ENCODE assay signal across 16 mouse cellular contexts in genomic region chr12:32053637-32054366, GRCm38 (mm10). TPM values are rescaled to one million over a fixed set of nuclear protein-coding genes. Genes with fewer than 3 reads are reported as not detected.
A peak's percentile ranks its signal among the peaks of the same experiment; 100 is the strongest.
DNase-seq lines count a peak whose midpoint lies in the region; ATAC-seq lines count a peak whose summit lies in the region.
"Had no signal": no experiment of that assay in that cellular context is flagged by ENCODE, and none has a peak within 500 bp of the region (broad histone marks: within the 10 kb centered on the region; RNA-seq: fewer than 3 reads in every experiment).

No protein-coding gene starts in this region.

- WGBS in heart, embryonic 13.5 days = 69% methylated on average over 11 of the region's 11 CpGs
- 53% methylated on average over 11 of the region's 11 CpGs for WGBS in liver, embryonic 15.5 days (ENCODE audit: insufficient replicate concordance)
- WGBS in stomach, embryonic 14.5 days = 51% methylated on average over 11 of the region's 11 CpGs

- DNase-seq in heart, postnatal 25 days (ENCODE audit: low spot score) = no peak
- DNase-seq in ovary, postnatal 36 days (ENCODE audit: low spot score) = no peak
- DNase-seq: adrenal gland, postnatal 14 days; gastrocnemius, postnatal 36 days; heart, postnatal 14 days; kidney, adult 8-10 months; right cerebral cortex, postnatal 14 days had no signal

- peak overlapping the region; percentile 35 for H3K4me2 ChIP-seq in heart, embryonic 13.5 days
- H3K4me2 ChIP-seq in liver, embryonic 15.5 days = peak overlapping the region; percentile 84
- peak overlapping the region; percentile 1; the same call in 1 of the 2 replicates for H3K4me2 ChIP-seq in stomach, embryonic 14.5 days (replicated peaks; ENCODE audit: low read depth, low read length)

- no peaks in the 10 kb centered on the region for H3K27me3 ChIP-seq in heart, embryonic 13.5 days (replicated peaks)
- no peaks in the 10 kb centered on the region for H3K27me3 ChIP-seq in megakaryocyte, embryonic 14.5 days (replicated peaks)
- no peaks in the 10 kb centered on the region for H3K27me3 ChIP-seq in liver, embryonic 15.5 days
- no peaks in the 10 kb centered on the region for H3K27me3 ChIP-seq in stomach, embryonic 14.5 days (ENCODE audit: control insufficient read depth, insufficient read depth, low read length)
- H3K27me3 ChIP-seq: CH12.LX had no signal

- H3K36me3 ChIP-seq in heart, embryonic 13.5 days = no peaks in the 10 kb centered on the region
- peaks cover 72% of the 10 kb centered on the region for H3K36me3 ChIP-seq in megakaryocyte, embryonic 14.5 days (replicated peaks; ENCODE audit: low read length)
- H3K36me3 ChIP-seq in liver, embryonic 15.5 days (replicated peaks) = peaks cover 17% of the 10 kb centered on the region
- no peaks in the 10 kb centered on the region for H3K36me3 ChIP-seq in stomach, embryonic 14.5 days (ENCODE audit: control insufficient read depth, insufficient read depth, low read length)

- no peak overlapping the region for H3K9ac ChIP-seq in heart, embryonic 13.5 days
- H3K9ac ChIP-seq in liver, embryonic 15.5 days = peak overlapping the region; percentile 58
- H3K9ac ChIP-seq in stomach, embryonic 14.5 days (replicated peaks; ENCODE audit: low read depth, low read length) = no peak overlapping the region

- no peak overlapping the region for H3K4me3 ChIP-seq in heart, embryonic 13.5 days
- H3K4me3 ChIP-seq in megakaryocyte, embryonic 14.5 days (replicated peaks) = peak overlapping the region; percentile 84
- H3K4me3 ChIP-seq in liver, embryonic 15.5 days (replicated peaks) = peak overlapping the region; percentile 32
- no peak overlapping the region for H3K4me3 ChIP-seq in stomach, embryonic 14.5 days (ENCODE audit: low read depth, low read length)
- H3K4me3 ChIP-seq: limb, embryonic 10.5 days had no signal

- ATAC-seq in heart, embryonic 13.5 days (ENCODE audit: extremely low read depth, insufficient number of reproducible peaks, low FRiP score, low TSS enrichment) = no peak
- ATAC-seq in megakaryocyte, adult 5-6 weeks (ENCODE audit: poor library complexity, severe bottlenecking) = no peak
- ATAC-seq in liver, embryonic 15.5 days (ENCODE audit: insufficient read depth) = no peak
- no peak for ATAC-seq in stomach, embryonic 14.5 days (ENCODE audit: insufficient number of reproducible peaks, insufficient read depth, low FRiP score, low read depth)
- no peak for ATAC-seq in megakaryocyte-erythroid progenitor cell, adult 5-6 weeks (replicated peaks; ENCODE audit: low FRiP score, low TSS enrichment, poor library complexity, severe bottlenecking)

- peaks cover 29% of the 10 kb centered on the region for H3K4me1 ChIP-seq in heart, embryonic 13.5 days
- H3K4me1 ChIP-seq in megakaryocyte, embryonic 14.5 days = peaks cover 83% of the 10 kb centered on the region
- peaks cover 82% of the 10 kb centered on the region for H3K4me1 ChIP-seq in liver, embryonic 15.5 days (replicated peaks)
- peaks cover 16% of the 10 kb centered on the region for H3K4me1 ChIP-seq in stomach, embryonic 14.5 days (ENCODE audit: control insufficient read depth, insufficient read depth, low read length)

- H3K9me3 ChIP-seq in heart, embryonic 13.5 days = no peaks in the 10 kb centered on the region
- no peaks in the 10 kb centered on the region for H3K9me3 ChIP-seq in megakaryocyte, embryonic 14.5 days
- H3K9me3 ChIP-seq in liver, embryonic 15.5 days (replicated peaks) = no peaks in the 10 kb centered on the region
- no peaks in the 10 kb centered on the region for H3K9me3 ChIP-seq in stomach, embryonic 14.5 days (ENCODE audit: control insufficient read depth, low read depth, low read length)
- H3K9me3 ChIP-seq: limb, embryonic 10.5 days had no signal

- H3K27ac ChIP-seq in heart, embryonic 13.5 days (replicated peaks) = no peak overlapping the region
- H3K27ac ChIP-seq in liver, embryonic 15.5 days (replicated peaks) = peak overlapping the region; percentile 98
- no peak overlapping the region for H3K27ac ChIP-seq in stomach, embryonic 14.5 days (ENCODE audit: low read length)
- H3K27ac ChIP-seq: limb, embryonic 10.5 days; macrophage had no signal

- intact Hi-C loops in heart, postnatal 25 days (cut with DNase I) = no loop called here

RNA-seq across cellular contexts. Expression of gene Prkar2b, which starts 7.3 kb away (rescaled TPM):
- 11.8 and 13.6 TPM in 2 replicates for polyA plus RNA-seq in heart, embryonic 13.5 days (2015; fragmentation: Nextera tagmentation; extraction: Ambion mirVana)
- total RNA-seq in heart, postnatal 25 days (2021) = 1 to 10 TPM; 5.3 to 6.2 TPM
- 110 and 158 TPM in 2 replicates for polyA plus RNA-seq in megakaryocyte, embryonic 14.5 days (2012; ENCODE audit: insufficient read depth, low replicate concordance)
- total RNA-seq in megakaryocyte, adult 5-6 weeks (2015) = 41.4 and 43.6 TPM in 2 replicates
- 36.2 and 45.2 TPM in 2 replicates for total RNA-seq in megakaryocyte, adult 5-6 weeks (2017)
- polyA plus RNA-seq in liver, embryonic 15.5 days (2015; fragmentation: Nextera tagmentation; extraction: Ambion mirVana) = 66.8 and 70.4 TPM in 2 replicates
- polyA plus RNA-seq in stomach, embryonic 14.5 days (2014; fragmentation: Nextera tagmentation; extraction: Ambion mirVana) = 34.0 and 38.7 TPM in 2 replicates
- total RNA-seq in megakaryocyte-erythroid progenitor cell, adult 5-6 weeks (2014; fragmentation: Nextera tagmentation) = 106 and 110 TPM in 2 replicates
- total RNA-seq in megakaryocyte-erythroid progenitor cell, adult 5-6 weeks (2017) = 158 and 172 TPM in 2 replicates

Comparison
In these comparisons a context has a peak if more than half of its experiments do, and no peak if none do; other contexts are left out.
1. H3K4me2 ChIP-seq: peak in every context shown above with its lines; median percentile 84 in liver, embryonic 15.5 days; 35 in heart, embryonic 13.5 days; 1 in stomach, embryonic 14.5 days.
2. H3K4me3 ChIP-seq: peak in megakaryocyte, embryonic 14.5 days (single experiment) and liver, embryonic 15.5 days (single experiment); none in heart, embryonic 13.5 days (single experiment) and stomach, embryonic 14.5 days (single experiment).